Mouse (Mus musculus): ENCODE measurements around the gene Jmjd1c.

DNA sequence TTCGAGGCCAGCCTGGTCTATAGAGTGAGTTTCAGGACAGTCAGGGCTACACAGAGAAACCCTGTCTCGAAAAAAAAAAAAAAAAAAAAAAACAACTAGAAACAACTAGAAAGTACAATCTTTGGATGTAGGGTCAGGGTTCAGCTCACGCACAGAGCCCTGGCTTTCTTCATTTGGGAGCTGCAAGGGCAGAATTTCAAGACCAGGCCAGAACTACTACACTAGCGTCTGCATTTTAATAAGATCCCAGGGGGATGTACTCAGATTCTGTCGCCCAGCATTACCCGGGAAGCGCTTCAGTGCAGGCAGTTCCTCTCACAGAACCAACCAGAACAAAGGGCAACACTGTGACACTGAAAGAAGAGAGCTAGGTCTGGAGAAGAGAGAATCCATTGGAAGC is 45.2 kb upstream of the Jmjd1c start:
- TF ChIP-seq CTCF (IDR thresholded peaks at IDR 0.05; ENCODE audit: borderline replicate concordance, extremely low read depth, insufficient read depth, insufficient read length) (no peak), POLR2A (IDR thresholded peaks at IDR 0.05; ENCODE audit: borderline replicate concordance, extremely low read depth, insufficient read depth, insufficient read length, poor library complexity, severe bottlenecking) (no peak)

All from brain, embryonic 14.5 days (tissue).